Mouse (Mus musculus) embryonic facial prominence, embryonic 15.5 days (tissue): ENCODE data around the gene Gm42417. TPM values are rescaled to one million over a fixed set of nuclear protein-coding genes. Genes with fewer than 3 reads are reported as not detected.

ENCODE experiments used
- ATAC-seq: fragments of 200-750 bp; cut with Nextera tagmentation; 2 replicates; pipeline ENCODE4 v1.8.0; 2017; ENCODE audit warnings: low read depth, moderate TSS enrichment; ENCODE audit not compliant: insufficient number of reproducible peaks, low FRiP score, low TSS enrichment
- H3K27ac ChIP-seq: fragments of 300-500 bp; sonication (generic); replicated peaks from 2 replicates; pipeline ENCODE4 v1.5.1; 2015; ENCODE audit warnings: mild to moderate bottlenecking, inconsistent platforms
- H3K27me3 ChIP-seq: fragments of 300-500 bp; sonication (generic); 2 replicates; pipeline ENCODE4 v1.6.1; 2015; ENCODE audit warnings: inconsistent platforms
- H3K36me3 ChIP-seq: fragments of 300-500 bp; sonication (generic); 2 replicates; pipeline ENCODE4 v1.6.1; 2015; ENCODE audit warnings: mild to moderate bottlenecking, inconsistent platforms
- H3K4me1 ChIP-seq: fragments of 300-500 bp; sonication (generic); 2 replicates; pipeline ENCODE4 v1.6.1; 2015; ENCODE audit warnings: inconsistent platforms
- H3K4me2 ChIP-seq: fragments of 300-500 bp; sonication (generic); replicated peaks from 2 replicates; pipeline ENCODE4 v1.6.1; 2015; ENCODE audit warnings: mild to moderate bottlenecking, inconsistent platforms
- H3K4me3 ChIP-seq: fragments of 300-500 bp; sonication (generic); replicated peaks from 2 replicates; pipeline ENCODE4 v1.5.1; 2015; ENCODE audit warnings: mild to moderate bottlenecking, inconsistent platforms
- H3K9ac ChIP-seq: fragments of 300-500 bp; sonication (generic); 2 replicates; pipeline ENCODE4 v1.6.1; 2015; ENCODE audit warnings: inconsistent platforms
- H3K9me3 ChIP-seq: fragments of 300-500 bp; sonication (generic); replicated peaks from 2 replicates; pipeline ENCODE4 v1.6.1; 2016; ENCODE audit warnings: inconsistent platforms
- WGBS: fragments of 180-500 bp; shearing (Covaris S2); methylation state at CpG from one replicate; pipeline ENCODE4 v1.1.7; 2015; 5-methylcytosine and 5-hydroxymethylcytosine counted together
- microRNA-seq: library from miRNA; unstranded; fragments of <30 nt; microRNA quantifications from one replicate; pipeline ENCODE4, GENCODE M21; 2016; ENCODE audit warnings: borderline number of aligned reads
- polyA plus RNA-seq: library from polyadenylated mRNA; unstranded; fragments of >200 nt; fragmentation: Nextera tagmentation; extraction: Ambion mirVana; gene quantifications from 2 replicates; pipeline ENCODE4 v1.2.1, GENCODE M21; 2015

Gm42417 gene
- polyA plus RNA-seq, 1 experiment from 2014 or later = 0.40 TPM

GRCm38 (mm10) chr1:36487111-36487510 lies 52.1 kb downstream of the Gm42417 start:
- no peak for ATAC-seq
- H3K9ac ChIP-seq = no peak overlapping the region
- WGBS = 82% methylated on average over 9 of the region's 9 CpGs
- no peak overlapping the region for H3K4me2 ChIP-seq
- H3K27me3 ChIP-seq = no peaks in the 10 kb centered on the region
- H3K4me1 ChIP-seq = 0 out of 2 replicates have a peak, but pooled peaks cover 6% of the 10 kb centered on the region
- H3K27ac ChIP-seq = no peak overlapping the region
- no peak overlapping the region for H3K4me3 ChIP-seq
- H3K36me3 ChIP-seq = no peaks in the 10 kb centered on the region
- no peaks in the 10 kb centered on the region for H3K9me3 ChIP-seq

GRCm38 (mm10) chr1:36485080-36485479 lies 54.1 kb downstream of the Gm42417 start:
- Histone ChIP-seq H3K36me3 (no peaks in the 10 kb centered on the region), H3K27ac (no peak overlapping the region), H3K4me3 (no peak overlapping the region), H3K9ac (no peak overlapping the region), H3K9me3 (no peaks in the 10 kb centered on the region), H3K4me2 (no peak overlapping the region), H3K4me1 (0 out of 2 replicates have a peak, but pooled peaks cover 4% of the 10 kb centered on the region), H3K27me3 (no peaks in the 10 kb centered on the region)
- no peak for ATAC-seq
- 46% methylated on average over 7 of the region's 7 CpGs for WGBS

- ATAC-seq = no peak
- Histone ChIP-seq H3K36me3 (no peaks in the 10 kb centered on the region), H3K4me2 (no peak overlapping the region), H3K9me3 (no peaks in the 10 kb centered on the region), H3K27me3 (no peaks in the 10 kb centered on the region), H3K27ac (no peak overlapping the region), H3K9ac (no peak overlapping the region), H3K4me3 (no peak overlapping the region), H3K4me1 (0 out of 2 replicates have a peak, but pooled peaks cover 4% of the 10 kb centered on the region)
- WGBS = 38% methylated on average over 4 of the region's 4 CpGs
Observed at GRCm38 (mm10) chr1:36483825-36484224, 55.4 kb downstream of the Gm42417 start.

Small RNAs within 50 kb of the gene (microRNA-seq; reads per million reads assigned to microRNA genes)
- gene Gm47280 = not detected

Other genes with a start within 250 kb of the Gm42417 start
- 15.5 and 16.1 TPM in 2 replicates for gene Arid5a, start 231.7 kb downstream of the Gm42417 start, polyA plus RNA-seq
- gene Kansl3, start 170.2 kb downstream of the Gm42417 start, polyA plus RNA-seq = 42.2 TPM in 2 replicates
- gene Fer1l5, start 167.1 kb downstream of the Gm42417 start, polyA plus RNA-seq = 1.0 and 1.2 TPM in 2 replicates
- 45.9 and 52.0 TPM in 2 replicates for gene Lman2l, start 94.2 kb downstream of the Gm42417 start, polyA plus RNA-seq
- gene Cnnm4, start 67.8 kb downstream of the Gm42417 start, polyA plus RNA-seq = 15.0 and 15.8 TPM in 2 replicates
- gene Cnnm3, start 27.6 kb downstream of the Gm42417 start, polyA plus RNA-seq = 3.8 and 4.3 TPM in 2 replicates
- 17.6 and 21.6 TPM in 2 replicates for gene Ankrd23, start 2.5 kb downstream of the Gm42417 start, polyA plus RNA-seq
- gene Ankrd39, start 8.0 kb upstream of the Gm42417 start, polyA plus RNA-seq = 25.7 and 29.5 TPM in 2 replicates
- gene Sema4c, start 18.9 kb upstream of the Gm42417 start, polyA plus RNA-seq = 18.6 and 19.6 TPM in 2 replicates
- gene Fam178b, start 143.8 kb upstream of the Gm42417 start, polyA plus RNA-seq = 1.3 and 3.5 TPM in 2 replicates
- gene Cox5b, start 152.0 kb upstream of the Gm42417 start, polyA plus RNA-seq = 549 and 569 TPM in 2 replicates
- 0.34 and 0.44 TPM in 2 replicates for gene 4933424G06Rik, start 170.7 kb upstream of the Gm42417 start, polyA plus RNA-seq
- 110 and 118 TPM in 2 replicates for gene Actr1b, start 175.0 kb upstream of the Gm42417 start, polyA plus RNA-seq
- 0.64 and 0.85 TPM in 2 replicates for gene Zap70, start 222.4 kb upstream of the Gm42417 start, polyA plus RNA-seq